Mouse (Mus musculus): ENCODE data around the gene Adra2c. TPM values are rescaled to one million over a fixed set of nuclear protein-coding genes. Genes with fewer than 3 reads are reported as not detected.

Adra2c gene
- polyA plus RNA-seq, 1 experiment from 2014 or later: not detected

DNA sequence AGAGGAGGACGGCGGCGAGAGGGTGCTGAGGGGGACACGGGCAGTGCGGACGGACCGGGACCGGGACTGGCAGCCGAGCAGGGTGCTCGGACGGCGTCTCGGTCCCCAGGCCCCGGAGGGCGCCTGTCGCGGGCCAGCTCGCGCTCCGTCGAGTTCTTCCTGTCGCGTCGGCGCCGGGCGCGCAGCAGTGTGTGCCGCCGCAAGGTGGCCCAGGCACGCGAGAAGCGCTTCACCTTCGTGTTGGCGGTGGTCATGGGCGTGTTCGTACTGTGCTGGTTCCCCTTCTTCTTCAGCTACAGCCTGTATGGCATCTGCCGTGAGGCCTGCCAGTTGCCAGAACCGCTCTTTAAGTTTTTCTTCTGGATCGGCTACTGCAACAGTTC, 2.7 kb downstream of the Adra2c start:
- 11% methylated on average over 40 of the region's 40 CpGs for WGBS (ENCODE audit: missing documents)
- Histone ChIP-seq H3K79me2 (ENCODE audit: inconsistent target) (no peaks in the 10 kb centered on the region), H3K36me3 (ENCODE audit: inconsistent target) (no peaks in the 10 kb centered on the region), H3K27ac (no peak overlapping the region), H3K4me3 (ENCODE audit: inconsistent target) (no peak overlapping the region)

DNA sequence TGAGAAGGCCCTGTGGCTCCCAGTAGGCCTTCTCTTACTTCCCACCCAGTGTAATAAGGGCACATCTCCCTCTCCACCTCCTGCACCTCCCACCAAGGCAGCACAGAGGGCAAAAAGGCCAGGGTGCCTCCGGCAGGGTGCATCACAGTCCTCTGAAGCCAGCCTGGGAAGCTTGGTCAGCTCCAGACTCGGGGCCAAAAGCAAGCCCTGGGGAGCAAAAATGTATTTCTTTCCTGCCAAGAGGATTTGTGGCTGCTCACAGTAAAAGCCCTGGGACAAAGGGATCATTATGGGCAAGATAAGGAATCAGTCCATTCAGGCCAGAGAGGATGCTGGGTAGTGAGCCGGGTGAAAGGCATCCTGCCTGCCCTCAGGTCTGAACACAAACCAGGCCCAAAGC, 7.2 kb downstream of the Adra2c start:
- WGBS (ENCODE audit: missing documents): 64% methylated on average over 3 of the region's 3 CpGs
- no peak overlapping the region for H3K4me3 ChIP-seq (ENCODE audit: inconsistent target)
- H3K27ac ChIP-seq: no peak overlapping the region

DNA sequence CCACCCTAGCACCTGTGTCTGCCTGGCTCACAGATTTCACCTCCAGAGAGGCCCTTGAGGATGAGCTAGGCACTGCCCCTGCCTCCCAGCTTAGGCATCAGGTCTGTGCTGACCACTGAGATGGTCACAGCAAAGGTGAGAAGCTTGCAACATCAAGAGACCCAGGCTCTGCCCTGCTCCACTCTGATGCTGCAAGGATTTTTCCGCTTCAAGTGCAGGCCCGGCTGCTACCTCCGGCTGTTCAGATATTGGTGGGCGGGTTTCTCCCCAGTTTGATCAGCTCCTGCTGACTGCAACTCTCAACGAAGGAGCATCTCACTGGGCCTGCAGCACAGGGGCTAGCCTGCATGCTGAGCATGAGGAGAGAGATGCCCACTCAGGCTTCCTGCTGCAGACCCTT, 8.1 kb downstream of the Adra2c start:
- Histone ChIP-seq H3K36me3 (ENCODE audit: inconsistent target) (no peaks in the 10 kb centered on the region), H3K27ac (no peak overlapping the region), H3K79me2 (ENCODE audit: inconsistent target) (no peaks in the 10 kb centered on the region), H3K4me3 (ENCODE audit: inconsistent target) (no peak overlapping the region)
- 80% methylated on average over 5 of the region's 5 CpGs for WGBS (ENCODE audit: missing documents)

More for the DNA sequence above, 7.2 kb downstream of the Adra2c start:
- Histone ChIP-seq H3K36me3 (ENCODE audit: inconsistent target) (no peaks in the 10 kb centered on the region), H3K79me2 (ENCODE audit: inconsistent target) (no peaks in the 10 kb centered on the region)

DNA sequence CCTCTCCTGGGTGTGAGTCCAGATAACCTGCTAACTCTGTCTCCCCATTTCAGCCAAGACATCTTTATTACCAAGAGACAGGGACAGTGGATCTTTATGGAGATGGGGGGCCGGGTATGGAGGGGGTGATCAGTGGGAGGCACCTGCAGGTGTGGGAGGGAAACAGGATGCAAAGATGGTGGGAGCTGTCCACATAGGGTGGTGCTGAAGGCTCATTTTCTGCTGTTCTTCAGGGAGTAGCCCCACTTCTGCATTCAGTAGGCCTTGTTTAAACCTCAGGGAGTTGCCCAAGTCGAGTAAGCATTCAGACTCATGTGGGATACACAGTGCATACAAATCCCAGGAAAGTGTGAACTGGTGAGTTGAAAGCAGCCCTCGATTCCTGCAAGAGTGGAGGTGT, 21.5 kb downstream of the Adra2c start:
- 23% methylated on average over 3 of the region's 3 CpGs for WGBS (ENCODE audit: missing documents)
- no peak overlapping the region for H3K4me3 ChIP-seq (ENCODE audit: inconsistent target)

DNA sequence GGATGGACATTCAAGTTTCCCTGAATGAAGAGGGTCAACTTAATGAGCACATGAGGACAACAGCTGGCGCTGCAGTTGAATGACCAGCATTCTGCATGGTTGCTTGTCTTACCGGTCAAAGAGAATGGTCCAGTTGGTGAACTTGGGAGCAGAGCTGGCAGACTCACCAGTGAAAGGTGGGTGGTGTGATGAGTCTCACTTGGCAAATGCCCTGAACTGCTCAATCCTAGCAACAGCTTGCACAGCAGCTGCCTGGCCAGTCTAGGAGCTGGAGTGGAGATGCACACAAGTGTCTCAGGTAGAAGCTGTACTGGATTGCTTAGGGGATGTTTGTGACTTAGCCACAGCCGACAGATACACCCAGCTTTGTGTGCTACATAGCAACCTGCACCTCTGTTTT, 26.1 kb downstream of the Adra2c start:
- Histone ChIP-seq H3K79me2 (ENCODE audit: inconsistent target) (no peaks in the 10 kb centered on the region), H3K36me3 (ENCODE audit: inconsistent target) (no peaks in the 10 kb centered on the region)
- 79% methylated on average over 3 of the region's 3 CpGs for WGBS (ENCODE audit: missing documents)

More for the DNA sequence above, 21.5 kb downstream of the Adra2c start:
- H3K79me2 ChIP-seq (ENCODE audit: inconsistent target): no peaks in the 10 kb centered on the region
- no peaks in the 10 kb centered on the region for H3K36me3 ChIP-seq (ENCODE audit: inconsistent target)
- no peak overlapping the region for H3K27ac ChIP-seq

DNA sequence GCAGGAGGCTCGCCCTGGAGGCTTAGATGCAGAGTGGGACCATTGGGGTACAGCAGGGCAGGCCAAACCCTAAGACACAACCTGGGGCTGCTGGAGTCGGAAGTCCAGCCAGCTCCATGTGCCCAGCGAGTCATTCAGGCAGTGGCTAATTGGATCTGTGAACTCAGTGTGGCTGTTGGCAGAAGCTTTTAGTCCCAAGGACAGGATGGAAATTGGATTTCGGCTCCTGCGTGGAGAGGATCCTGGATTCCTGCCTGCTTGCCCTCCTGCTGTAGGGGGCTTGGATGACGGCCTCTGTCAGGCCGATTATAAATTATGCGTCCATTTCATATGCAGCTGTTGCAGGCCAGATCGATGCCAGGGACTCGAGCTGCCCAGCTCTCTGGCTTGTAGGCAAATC, 27.2 kb downstream of the Adra2c start:
- no peak overlapping the region for H3K4me3 ChIP-seq (ENCODE audit: inconsistent target)
- WGBS (ENCODE audit: missing documents): 83% methylated on average over 10 of the region's 10 CpGs
- H3K79me2 ChIP-seq (ENCODE audit: inconsistent target): no peaks in the 10 kb centered on the region
- no peaks in the 10 kb centered on the region for H3K36me3 ChIP-seq (ENCODE audit: inconsistent target)
- H3K27ac ChIP-seq: no peak overlapping the region

More for the DNA sequence above, 26.1 kb downstream of the Adra2c start:
- no peak overlapping the region for H3K27ac ChIP-seq
- no peak overlapping the region for H3K4me3 ChIP-seq (ENCODE audit: inconsistent target)

DNA sequence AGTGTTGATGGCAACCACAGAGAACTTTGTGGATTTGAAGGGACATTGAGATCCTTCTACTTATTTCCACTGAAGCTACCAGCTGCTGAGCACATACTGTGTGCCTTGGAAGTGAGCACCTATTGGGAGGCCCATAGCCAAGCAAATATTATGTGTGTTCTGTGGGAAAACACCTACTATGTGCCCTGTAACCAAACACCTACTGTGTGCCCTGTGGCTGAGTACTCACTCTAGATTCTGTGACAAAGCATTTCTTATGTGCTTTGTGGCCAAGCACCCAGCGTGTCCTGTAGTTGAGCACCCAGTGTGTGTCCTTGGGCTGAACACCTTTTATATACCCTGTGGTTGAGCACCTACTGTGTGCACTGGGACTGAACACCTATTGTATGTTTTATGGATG, 28.6 kb downstream of the Adra2c start:
- Histone ChIP-seq H3K27ac (no peak overlapping the region), H3K4me3 (ENCODE audit: inconsistent target) (no peak overlapping the region), H3K36me3 (ENCODE audit: inconsistent target) (no peaks in the 10 kb centered on the region), H3K79me2 (ENCODE audit: inconsistent target) (no peaks in the 10 kb centered on the region)
- WGBS (ENCODE audit: missing documents): 92% methylated on average over 1 of the region's 1 CpGs

DNA sequence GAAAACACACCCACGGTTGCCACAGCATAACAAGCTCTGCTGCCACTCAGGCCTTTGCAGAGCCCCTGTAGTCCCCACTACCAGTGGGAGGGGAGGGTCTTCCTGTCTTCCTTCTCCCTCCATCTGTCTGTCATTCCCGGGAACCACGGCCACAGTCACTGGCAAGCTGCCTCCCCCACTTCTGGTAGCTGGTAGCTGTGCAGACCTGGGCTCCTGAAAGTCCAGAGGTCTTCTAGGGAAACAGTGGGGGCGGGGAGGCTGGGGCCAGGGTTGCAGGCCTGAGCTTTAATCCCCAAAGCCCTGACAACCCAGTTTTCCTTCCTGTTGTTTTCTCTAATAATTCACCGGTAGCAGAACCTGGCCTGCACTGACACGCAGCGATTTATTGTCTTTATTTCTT, 31.7 kb downstream of the Adra2c start:
- WGBS (ENCODE audit: missing documents): 64% methylated on average over 7 of the region's 7 CpGs
- Histone ChIP-seq H3K4me3 (ENCODE audit: inconsistent target) (no peak overlapping the region), H3K27ac (no peak overlapping the region), H3K36me3 (ENCODE audit: inconsistent target) (no peaks in the 10 kb centered on the region), H3K79me2 (ENCODE audit: inconsistent target) (no peaks in the 10 kb centered on the region)

DNA sequence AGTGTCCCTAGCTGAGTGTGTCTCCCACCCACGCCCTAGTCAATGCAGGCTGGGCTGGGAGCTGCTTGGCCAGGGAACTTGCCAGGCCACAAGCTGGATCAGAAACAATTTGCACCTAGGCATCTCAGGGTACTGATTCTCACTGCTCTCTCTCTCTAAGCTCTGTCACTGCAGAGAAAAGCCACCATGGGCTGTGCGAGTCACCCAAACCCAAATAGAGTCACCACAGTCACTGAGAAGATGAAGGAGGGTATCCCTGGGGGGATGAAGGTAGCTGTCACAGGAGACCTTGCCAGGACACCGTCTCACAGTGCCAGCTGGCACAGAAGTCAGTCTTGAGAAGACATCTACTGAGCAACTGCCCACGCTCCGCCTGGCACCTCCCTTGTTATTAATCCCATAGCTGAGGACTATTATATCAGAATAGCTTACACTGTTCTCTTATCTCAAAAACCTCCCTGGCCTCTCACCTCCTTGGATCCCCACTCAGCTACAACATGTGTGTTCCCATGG, 33.7 kb downstream of the Adra2c start:
- H3K27ac ChIP-seq: no peak overlapping the region
- H3K79me2 ChIP-seq (ENCODE audit: inconsistent target): no peaks in the 10 kb centered on the region
- no peaks in the 10 kb centered on the region for H3K36me3 ChIP-seq (ENCODE audit: inconsistent target)
- 82% methylated on average over 5 of the region's 5 CpGs for WGBS (ENCODE audit: missing documents)
- H3K4me3 ChIP-seq (ENCODE audit: inconsistent target): no peak overlapping the region

DNA sequence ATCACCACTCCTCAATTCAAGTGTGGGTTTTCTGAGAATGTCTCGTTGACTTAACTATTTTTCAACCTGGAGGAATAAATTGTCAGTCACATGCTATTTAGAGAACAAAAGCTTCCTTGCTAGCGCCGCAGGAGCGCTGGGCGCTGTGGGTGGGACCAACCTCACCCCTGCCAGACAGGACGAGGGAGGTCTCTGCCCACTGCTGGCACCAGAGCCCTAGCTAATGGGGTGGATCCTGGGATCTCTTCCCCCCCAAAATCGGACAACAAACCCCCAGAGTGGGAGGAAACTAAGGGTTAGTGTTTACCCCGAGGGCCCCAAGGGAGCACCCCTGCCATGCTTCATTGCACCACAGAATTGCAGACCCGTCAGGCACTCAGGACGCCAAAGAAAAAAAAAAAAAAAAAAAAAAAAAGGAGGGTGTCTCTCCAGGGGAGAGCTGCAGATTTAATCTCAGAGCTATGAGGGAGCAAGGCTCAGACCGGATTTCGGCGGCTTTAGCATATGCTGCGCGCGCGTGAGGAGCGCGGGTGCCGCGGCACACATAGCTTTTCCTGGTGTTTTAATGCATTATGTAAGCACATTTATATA, 35.2 kb downstream of the Adra2c start:
- WGBS (ENCODE audit: missing documents): 3% methylated on average over 20 of the region's 21 CpGs
- Histone ChIP-seq H3K4me3 (ENCODE audit: inconsistent target) (no peak overlapping the region), H3K79me2 (ENCODE audit: inconsistent target) (no peaks in the 10 kb centered on the region), H3K36me3 (ENCODE audit: inconsistent target) (no peaks in the 10 kb centered on the region), H3K27ac (no peak overlapping the region)

DNA sequence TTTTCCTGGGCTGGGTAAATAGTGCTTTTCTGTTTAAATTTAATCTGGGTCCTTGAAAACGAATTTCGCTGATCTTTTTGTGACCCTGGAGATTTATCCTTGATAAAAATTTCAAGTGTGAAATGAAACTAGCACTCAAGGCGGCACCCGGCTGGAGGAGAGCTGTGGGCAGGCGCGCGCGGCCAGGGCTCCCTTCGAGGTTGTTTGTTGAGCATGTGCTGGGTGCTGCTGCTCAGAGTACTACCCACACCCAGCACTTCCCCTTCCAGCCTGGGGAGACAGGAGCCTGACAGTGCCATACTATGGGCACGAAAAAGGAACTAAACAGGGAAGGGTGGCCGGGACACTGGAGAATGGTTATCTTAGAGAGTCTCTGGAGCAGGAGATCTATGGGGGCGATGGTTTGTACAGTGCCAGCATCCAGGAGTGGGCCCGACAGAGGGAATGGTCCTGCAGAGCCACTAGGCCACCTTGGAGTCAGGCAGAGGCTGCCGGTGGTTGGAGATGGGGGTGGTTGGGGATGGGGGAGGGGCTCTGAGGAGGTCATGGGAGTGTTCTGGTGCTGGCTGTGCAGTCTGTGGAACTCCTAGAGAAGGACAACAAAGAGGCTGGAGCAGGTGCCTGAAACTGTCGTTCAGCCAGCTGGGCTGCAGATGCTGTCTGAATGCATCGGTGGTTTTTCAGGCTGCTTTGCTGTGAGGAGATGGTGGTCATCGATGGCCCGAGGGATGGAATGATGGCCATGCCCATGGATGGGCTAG, 35.9 kb downstream of the Adra2c start:
- WGBS (ENCODE audit: missing documents): 23% methylated on average over 18 of the region's 18 CpGs
- no peaks in the 10 kb centered on the region for H3K36me3 ChIP-seq (ENCODE audit: inconsistent target)
- H3K79me2 ChIP-seq (ENCODE audit: inconsistent target): no peaks in the 10 kb centered on the region
- no peak overlapping the region for H3K4me3 ChIP-seq (ENCODE audit: inconsistent target)
- H3K27ac ChIP-seq: no peak overlapping the region

DNA sequence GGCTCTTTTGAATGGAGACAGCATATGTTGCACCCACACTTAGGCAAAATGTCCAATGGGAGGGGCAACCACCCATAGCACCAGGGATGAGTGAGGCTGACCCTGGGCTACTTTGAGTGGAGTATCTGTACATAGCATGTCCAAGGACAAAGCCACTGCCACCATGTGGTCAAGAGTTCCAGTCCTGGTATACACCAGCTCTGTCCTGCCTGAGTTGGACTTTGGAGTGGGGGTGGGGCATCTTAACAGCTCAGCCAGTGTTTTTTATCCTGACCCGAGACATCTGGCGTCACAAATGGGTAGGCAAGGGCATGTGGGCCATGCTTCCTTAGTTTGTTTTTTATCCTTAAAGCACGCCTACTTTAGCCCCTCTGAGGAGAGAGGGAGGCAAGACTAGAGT, 36.5 kb downstream of the Adra2c start:
- 45% methylated on average over 3 of the region's 3 CpGs for WGBS (ENCODE audit: missing documents)
- Histone ChIP-seq H3K36me3 (ENCODE audit: inconsistent target) (no peaks in the 10 kb centered on the region), H3K4me3 (ENCODE audit: inconsistent target) (no peak overlapping the region), H3K27ac (no peak overlapping the region), H3K79me2 (ENCODE audit: inconsistent target) (no peaks in the 10 kb centered on the region)

DNA sequence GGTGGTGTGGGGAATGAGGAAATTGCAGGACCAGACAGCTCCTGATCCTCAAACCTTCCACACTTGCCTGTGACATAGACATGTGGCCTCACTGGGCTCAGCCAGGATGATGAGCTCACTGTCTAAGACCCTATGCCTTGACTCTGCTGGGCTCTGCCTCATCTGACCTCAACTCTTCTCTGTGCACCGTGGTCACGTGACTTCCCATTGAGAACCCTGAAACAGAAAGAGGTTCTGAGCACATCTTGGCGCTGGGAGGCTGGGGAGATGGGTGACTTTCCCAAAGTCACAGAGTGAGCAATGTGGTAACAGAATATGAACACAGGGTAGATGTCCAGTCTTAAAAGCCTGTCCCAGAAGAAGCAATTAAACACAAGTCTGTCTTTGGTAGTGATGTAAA, 37.1 kb downstream of the Adra2c start:
- Histone ChIP-seq H3K79me2 (ENCODE audit: inconsistent target) (no peaks in the 10 kb centered on the region), H3K4me3 (ENCODE audit: inconsistent target) (no peak overlapping the region), H3K36me3 (ENCODE audit: inconsistent target) (no peaks in the 10 kb centered on the region), H3K27ac (no peak overlapping the region)
- 62% methylated on average over 3 of the region's 3 CpGs for WGBS (ENCODE audit: missing documents)

DNA sequence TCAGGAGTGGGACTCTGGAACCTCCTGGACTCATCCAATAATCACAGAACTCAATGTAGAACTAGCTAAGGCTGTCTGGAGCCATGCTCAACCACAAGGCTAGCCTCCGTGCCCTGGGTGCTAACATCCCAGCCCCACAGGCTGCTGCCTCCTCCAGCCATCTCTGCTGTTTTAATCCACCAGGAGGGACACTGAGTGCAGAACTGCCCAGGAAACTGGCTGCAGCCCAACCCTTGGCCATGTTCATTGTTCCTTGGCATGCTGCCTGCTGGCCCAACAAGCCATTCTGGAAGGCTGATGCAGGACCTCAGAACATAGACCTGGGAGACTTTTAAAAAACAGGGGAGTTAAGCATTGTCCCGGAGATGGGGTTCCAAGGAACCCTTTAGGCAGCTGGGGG, 42.5 kb downstream of the Adra2c start:
- H3K4me3 ChIP-seq (ENCODE audit: inconsistent target): no peak overlapping the region
- WGBS (ENCODE audit: missing documents): 77% methylated on average over 2 of the region's 2 CpGs
- no peaks in the 10 kb centered on the region for H3K79me2 ChIP-seq (ENCODE audit: inconsistent target)
- no peak overlapping the region for H3K27ac ChIP-seq
- no peaks in the 10 kb centered on the region for H3K36me3 ChIP-seq (ENCODE audit: inconsistent target)

DNA sequence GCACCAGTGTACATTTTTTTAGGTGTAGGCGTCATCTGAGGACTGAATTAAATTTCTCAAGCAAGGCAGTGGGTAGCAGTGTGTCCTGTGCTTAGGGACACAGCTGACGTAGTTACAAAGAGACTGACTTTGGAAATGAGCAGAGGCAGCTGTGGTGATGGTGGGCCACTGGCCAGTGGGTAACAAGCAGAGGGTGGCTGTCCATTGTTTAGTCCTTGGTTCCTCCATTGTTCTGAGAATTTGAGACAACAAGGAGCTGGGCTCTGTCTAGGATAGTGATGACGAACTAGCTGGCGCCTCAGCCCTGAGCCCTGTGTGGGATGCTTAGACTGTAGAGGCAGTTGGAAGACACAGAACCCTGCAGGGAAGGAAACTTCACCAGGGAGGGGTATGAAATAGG, 52.7 kb downstream of the Adra2c start:
- H3K79me2 ChIP-seq (ENCODE audit: inconsistent target): no peaks in the 10 kb centered on the region
- no peak overlapping the region for H3K4me3 ChIP-seq (ENCODE audit: inconsistent target)
- 82% methylated on average over 4 of the region's 4 CpGs for WGBS (ENCODE audit: missing documents)
- H3K27ac ChIP-seq: no peak overlapping the region
- H3K36me3 ChIP-seq (ENCODE audit: inconsistent target): no peaks in the 10 kb centered on the region

All from macrophage (primary cell).